Mouse (Mus musculus): ENCODE data around the gene Sall1.

Sall1 gene

GRCm38 (mm10) chr8:89038920-89039319 is 5.0 kb downstream of the Sall1 start:
- DNase-seq (ENCODE audit: low spot score), result no peak

GRCm38 (mm10) chr8:89037536-89038236 is 6.3 kb downstream of the Sall1 start:
- DNase-seq (ENCODE audit: low spot score), result no peak

- no peak for DNase-seq (ENCODE audit: low spot score)
Observed at GRCm38 (mm10) chr8:89032412-89032811, 11.6 kb downstream of the Sall1 start.

- DNase-seq (ENCODE audit: low spot score), result no peak
Observed at GRCm38 (mm10) chr8:89028156-89028555, 15.8 kb downstream of the Sall1 start.

- no peak for DNase-seq (ENCODE audit: low spot score)
Observed at GRCm38 (mm10) chr8:89026139-89026520, 17.8 kb downstream of the Sall1 start.

- DNase-seq (ENCODE audit: low spot score), result no peak
Observed at GRCm38 (mm10) chr8:89025281-89026138, 18.5 kb downstream of the Sall1 start.

GRCm38 (mm10) chr8:89024796-89025195 is 19.2 kb downstream of the Sall1 start:
- DNase-seq (ENCODE audit: low spot score), result no peak

GRCm38 (mm10) chr8:89021139-89021538 is 22.8 kb downstream of the Sall1 start:
- DNase-seq (ENCODE audit: low spot score), result no peak

GRCm38 (mm10) chr8:89017891-89018290 is 26.1 kb downstream of the Sall1 start:
- no peak for DNase-seq (ENCODE audit: low spot score)

GRCm38 (mm10) chr8:89016465-89017070 is 27.4 kb downstream of the Sall1 start:
- DNase-seq (ENCODE audit: low spot score), result no peak

- DNase-seq (ENCODE audit: low spot score), result no peak
Observed at GRCm38 (mm10) chr8:89015539-89015938, 28.4 kb downstream of the Sall1 start.

GRCm38 (mm10) chr8:89012853-89013534 is 31.0 kb downstream of the Sall1 start:
- no peak for DNase-seq (ENCODE audit: low spot score)

GRCm38 (mm10) chr8:89012024-89012712 is 31.8 kb downstream of the Sall1 start:
- no peak for DNase-seq (ENCODE audit: low spot score)

- no peak for DNase-seq (ENCODE audit: low spot score)
Observed at GRCm38 (mm10) chr8:89008784-89009183, 35.2 kb downstream of the Sall1 start.

- no peak for DNase-seq (ENCODE audit: low spot score)
Observed at GRCm38 (mm10) chr8:89007114-89007513, 36.8 kb downstream of the Sall1 start.

GRCm38 (mm10) chr8:89006426-89006825 is 37.5 kb downstream of the Sall1 start:
- DNase-seq (ENCODE audit: low spot score), result no peak

- no peak for DNase-seq (ENCODE audit: low spot score)
Observed at GRCm38 (mm10) chr8:89005797-89006196, 38.2 kb downstream of the Sall1 start.

- no peak for DNase-seq (ENCODE audit: low spot score)
Observed at GRCm38 (mm10) chr8:89004041-89004440, 39.9 kb downstream of the Sall1 start.

GRCm38 (mm10) chr8:89003336-89003896 is 40.5 kb downstream of the Sall1 start:
- DNase-seq (ENCODE audit: low spot score), result no peak

- DNase-seq (ENCODE audit: low spot score), result no peak
Observed at GRCm38 (mm10) chr8:89002128-89002527, 41.8 kb downstream of the Sall1 start.

- no peak for DNase-seq (ENCODE audit: low spot score)
Observed at GRCm38 (mm10) chr8:88997276-88997675, 46.7 kb downstream of the Sall1 start.
